Mouse (Mus musculus) embryonic fibroblast, embryonic 13.5 days (primary cell): ENCODE measurements around the gene Tbpl1.

ENCODE experiments used
- CTCF ChIP-seq: IDR thresholded peaks from 2 replicates; pipeline ENCODE4 v1.5.1; 2011; ENCODE audit warnings: mild to moderate bottlenecking, control low read depth, low read length, moderate library complexity, borderline replicate concordance; ENCODE audit not compliant: insufficient read depth
- POLR2A ChIP-seq: IDR thresholded peaks from 2 replicates; pipeline ENCODE4 v1.6.1; 2011; ENCODE audit warnings: low read depth, mild to moderate bottlenecking, control low read depth, low read length, moderate library complexity

DNA sequence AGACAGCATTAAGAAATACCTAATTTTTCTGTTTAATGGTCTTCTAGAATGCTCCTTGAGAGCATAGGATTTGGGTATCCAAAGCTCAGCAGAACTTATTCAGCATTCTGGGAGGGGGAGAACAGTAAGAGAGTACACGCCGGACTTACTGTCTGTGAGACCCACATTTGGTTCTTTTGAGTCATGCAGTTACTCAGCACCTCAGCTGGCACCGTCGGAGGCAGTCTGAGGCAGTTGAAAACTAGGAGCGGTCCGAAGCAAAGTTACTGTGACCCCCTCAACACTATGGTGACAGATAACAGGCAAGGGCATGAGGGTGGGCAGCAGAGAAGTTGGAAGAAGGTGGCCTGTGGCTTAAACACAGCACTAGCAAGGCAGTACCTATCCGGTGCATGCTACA, 34.9 kb downstream of the Tbpl1 start:
- TF ChIP-seq POLR2A (no peak), CTCF (no peak)
